Mouse (Mus musculus) testis, adult 2 months (tissue): ENCODE measurements around the gene Cops2.

ENCODE experiments used
- CTCF ChIP-seq: fragments of 200-500 bp; IDR thresholded peaks from 2 replicates; pipeline ENCODE4 v1.5.1; 2012; ENCODE audit warnings: low read depth, mild to moderate bottlenecking, inconsistent platforms, low read length, moderate library complexity; ENCODE audit not compliant: control insufficient read depth, insufficient read depth, insufficient replicate concordance
- POLR2A ChIP-seq: fragments of 200-500 bp; IDR thresholded peaks from 2 replicates; pipeline ENCODE4 v1.6.1; 2012; ENCODE audit warnings: low read depth, mild to moderate bottlenecking, inconsistent platforms, low read length, moderate library complexity; ENCODE audit not compliant: control insufficient read depth

GRCm38 (mm10) chr2:125868301-125868700, 9.4 kb upstream of the Cops2 start:
- TF ChIP-seq CTCF = no peak
- TF ChIP-seq POLR2A = no peak
